Mouse (Mus musculus) embryo, embryonic 9.5 days (tissue): ENCODE measurements around the gene Fam180a.
"Not testable (repeated sequence)": the region's sequence is repeated elsewhere in the genome, so short reads cannot be mapped to it uniquely, and the experiment has no call there.

Experiments
- DNase-seq: peaks from one replicate; pipeline ENCODE4 v3.0.0-alpha.2; 2017; ENCODE audit errors: extremely low spot score

Fam180a gene

GRCm38 (mm10) chr6:35326111-35326515, at the start of gene Fam180a:
TSS of gene Fam180a (minus strand) at chr6:35326141.
- DNase-seq, result no peak

GRCm38 (mm10) chr6:35374052-35374451, 48.1 kb upstream of the Fam180a start:
- no peak for DNase-seq

GRCm38 (mm10) chr6:35370356-35370755, 44.4 kb upstream of the Fam180a start:
- no peak for DNase-seq

GRCm38 (mm10) chr6:35369578-35370282, 43.8 kb upstream of the Fam180a start:
- DNase-seq, result not testable (repeated sequence)

GRCm38 (mm10) chr6:35362596-35362995, 36.7 kb upstream of the Fam180a start:
- DNase-seq, result no peak

- DNase-seq, result no peak
These were observed 29.4 kb upstream of the Fam180a start for GRCm38 (mm10) chr6:35355320-35355719.

- DNase-seq, result peak; percentile 48
These were observed 28.7 kb upstream of the Fam180a start for GRCm38 (mm10) chr6:35354622-35354998.

GRCm38 (mm10) chr6:35353846-35354621, 28.1 kb upstream of the Fam180a start:
- DNase-seq, result peak; percentile 51

GRCm38 (mm10) chr6:35353416-35353815, 27.5 kb upstream of the Fam180a start:
- DNase-seq, result no peak

GRCm38 (mm10) chr6:35352867-35353266, 26.9 kb upstream of the Fam180a start:
- no peak for DNase-seq

GRCm38 (mm10) chr6:35351826-35352225, 25.9 kb upstream of the Fam180a start:
- no peak for DNase-seq

- no peak for DNase-seq
These were observed 23.8 kb upstream of the Fam180a start for GRCm38 (mm10) chr6:35349784-35350183.

- no peak for DNase-seq
These were observed 12.7 kb upstream of the Fam180a start for GRCm38 (mm10) chr6:35338640-35339039.

GRCm38 (mm10) chr6:35337836-35338235, 11.9 kb upstream of the Fam180a start:
- DNase-seq, result no peak

- no peak for DNase-seq
These were observed 9.5 kb upstream of the Fam180a start for GRCm38 (mm10) chr6:35335452-35335851.

- no peak for DNase-seq
These were observed 8.3 kb upstream of the Fam180a start for GRCm38 (mm10) chr6:35334278-35334677.

- DNase-seq, result no peak
These were observed 7.7 kb upstream of the Fam180a start for GRCm38 (mm10) chr6:35333632-35334031.

- no peak for DNase-seq
These were observed 4.9 kb upstream of the Fam180a start for GRCm38 (mm10) chr6:35330834-35331233.

GRCm38 (mm10) chr6:35329956-35330355, 4.0 kb upstream of the Fam180a start:
- DNase-seq, result no peak

GRCm38 (mm10) chr6:35324306-35324705, 1.6 kb downstream of the Fam180a start:
- DNase-seq, result no peak

GRCm38 (mm10) chr6:35323046-35323445, 2.9 kb downstream of the Fam180a start:
- DNase-seq, result no peak

- no peak for DNase-seq
These were observed 4.8 kb downstream of the Fam180a start for GRCm38 (mm10) chr6:35321105-35321504.

- no peak for DNase-seq
These were observed 6.1 kb downstream of the Fam180a start for GRCm38 (mm10) chr6:35319850-35320249.
